Mouse (Mus musculus) CD4-positive, CD25-positive, alpha-beta regulatory T cell (primary cell): Measurements from ENCODE around the gene Ccndbp1. TPM values are rescaled to one million over a fixed set of nuclear protein-coding genes. Genes with fewer than 3 reads are reported as not detected.

Source experiments
- polyA plus RNA-seq: library from polyadenylated mRNA; unstranded; fragments of 100-300 nt; shearing (Covaris generic); gene quantifications from one replicate; pipeline ENCODE4 v1.2.1, GENCODE M21; 2017

Ccndbp1 gene
- 146 TPM for polyA plus RNA-seq

GRCm38 (mm10) chr2:121007925-121008663 lies at the start of gene Ccndbp1:
Gene Ccndbp1 (plus strand): TSS chr2:121008403.

GRCm38 (mm10) chr2:120970559-120971080 lies 37.6 kb upstream of the Ccndbp1 start, which contains the start of gene Ubr1:
Gene Ubr1 (minus strand): TSS chr2:120970715.

GRCm38 (mm10) chr2:120976990-120977925 lies 30.9 kb upstream of the Ccndbp1 start, which contains the start of gene Tmem62:
Gene Tmem62 (plus strand): TSS chr2:120977017.

GRCm38 (mm10) chr2:121036733-121037341 lies 28.6 kb downstream of the Ccndbp1 start, which contains the start of gene Epb42:
Gene Epb42 (minus strand): TSS chr2:121037072.

Other genes starting within 250 kb of the Ccndbp1 start
- gene Cdan1, start 158.3 kb upstream of the Ccndbp1 start, polyA plus RNA-seq: 38.0 TPM
- gene Ttbk2, start 157.8 kb upstream of the Ccndbp1 start, polyA plus RNA-seq: 1.2 TPM
- 56.4 TPM for gene Ubr1, start 37.7 kb upstream of the Ccndbp1 start, polyA plus RNA-seq
- gene Tmem62, start 31.4 kb upstream of the Ccndbp1 start, polyA plus RNA-seq: 29.2 TPM
- 0.14 TPM for gene Epb42, start 28.7 kb downstream of the Ccndbp1 start, polyA plus RNA-seq
- gene Tgm5, start 77.4 kb downstream of the Ccndbp1 start, polyA plus RNA-seq: not detected
- gene Tgm7, start 101.4 kb downstream of the Ccndbp1 start, polyA plus RNA-seq: not detected
- gene Adal, start 132.0 kb downstream of the Ccndbp1 start, polyA plus RNA-seq: 17.9 TPM
- 24.0 TPM for gene Lcmt2, start 132.2 kb downstream of the Ccndbp1 start, polyA plus RNA-seq
- 113 TPM for gene Tubgcp4, start 162.3 kb downstream of the Ccndbp1 start, polyA plus RNA-seq
- 54.7 TPM for gene Zscan29, start 162.7 kb downstream of the Ccndbp1 start, polyA plus RNA-seq